Mouse (Mus musculus) retina, embryonic 14.5 days (tissue): ENCODE results near the gene Dgke.
"Not testable (repeated sequence)": the region's sequence is repeated elsewhere in the genome, so short reads cannot be mapped to it uniquely, and the experiment has no call there.

ENCODE experiments used
- DNase-seq: peaks from one replicate; pipeline ENCODE4 v3.0.0-alpha.2; 2015; ENCODE audit warnings: low spot score

Dgke gene

GRCm38 (mm10) chr11:89002068-89002467 lies 64.6 kb downstream of the Dgke start:
- DNase-seq = no peak

DNA sequence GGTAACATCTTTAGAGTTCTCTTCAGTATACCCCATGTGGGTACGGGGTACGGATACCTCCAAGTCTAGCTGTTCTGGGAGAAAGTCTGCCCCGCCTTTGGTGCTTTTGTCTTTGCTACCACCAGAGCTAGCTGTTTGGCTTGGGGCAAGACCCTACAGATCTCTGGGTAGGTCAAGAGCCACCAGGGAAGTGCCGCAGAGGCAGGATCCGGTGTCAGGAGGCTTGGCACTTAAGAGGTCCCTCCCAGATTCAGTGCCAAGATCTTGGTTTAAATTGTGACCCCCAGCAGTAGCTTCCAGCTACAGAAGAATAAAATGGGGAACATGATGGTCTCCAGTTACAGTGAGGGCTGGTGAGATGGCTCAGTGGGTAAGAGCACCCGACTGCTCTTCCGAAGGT lies 65.1 kb downstream of the Dgke start:
- DNase-seq = no peak

DNA sequence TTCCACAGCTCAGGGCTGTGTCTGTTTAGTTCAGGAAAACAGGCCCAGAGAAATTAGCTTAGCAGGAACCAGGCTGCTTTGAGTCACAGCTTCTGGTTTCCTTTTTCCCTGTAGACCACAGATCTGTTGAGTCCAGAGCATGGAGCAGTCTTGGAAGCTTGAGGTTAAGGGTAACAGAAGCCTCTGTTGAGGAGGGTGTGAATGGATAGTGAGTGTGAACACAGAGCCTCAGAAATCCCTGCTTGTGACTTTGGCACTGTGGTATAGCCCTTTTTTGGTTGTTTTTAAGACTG lies 66.2 kb downstream of the Dgke start:
- no peak for DNase-seq

GRCm38 (mm10) chr11:88999723-89000526 lies 66.7 kb downstream of the Dgke start:
- no peak for DNase-seq

DNA sequence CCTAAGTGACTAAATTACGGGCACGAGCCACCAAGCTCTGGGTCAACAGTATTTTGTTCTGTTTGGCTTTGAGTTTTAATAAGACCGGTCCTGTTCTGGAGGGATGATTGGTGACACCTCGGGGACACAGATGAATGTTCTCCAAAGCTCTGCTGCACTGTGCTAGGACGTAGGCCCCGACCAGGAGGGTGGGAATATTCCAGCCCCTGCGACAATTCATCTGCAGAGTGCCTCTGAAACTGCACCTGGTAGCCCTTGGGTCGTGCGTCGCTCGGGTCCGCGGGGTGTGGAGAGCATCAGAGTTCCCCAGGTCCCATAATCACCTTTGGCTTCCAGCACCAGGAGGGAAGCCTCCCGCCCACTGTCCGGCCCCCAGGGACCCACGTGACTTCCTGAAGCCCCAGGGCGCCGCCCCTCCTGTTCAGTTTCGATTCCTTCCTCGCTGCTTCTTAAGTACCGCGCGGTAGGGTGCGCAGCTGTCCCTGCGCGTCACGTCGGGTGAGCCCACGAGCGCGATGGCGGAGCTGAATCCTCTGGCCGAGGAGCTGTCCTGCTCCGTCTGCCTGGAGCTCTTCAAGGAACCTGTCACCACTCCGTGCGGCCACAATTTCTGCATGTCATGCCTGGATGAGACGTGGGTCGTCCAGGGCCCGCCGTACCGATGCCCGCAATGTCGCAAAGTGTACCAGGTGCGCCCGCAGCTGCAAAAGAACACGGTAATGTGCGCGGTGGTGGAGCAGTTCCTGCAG lies 67.5 kb downstream of the Dgke start, which contains the start of gene Trim25:
TSS of gene Trim25 (plus strand) at position 403 of the 749 bp plus-strand sequence.
- peak; percentile 72 for DNase-seq

DNA sequence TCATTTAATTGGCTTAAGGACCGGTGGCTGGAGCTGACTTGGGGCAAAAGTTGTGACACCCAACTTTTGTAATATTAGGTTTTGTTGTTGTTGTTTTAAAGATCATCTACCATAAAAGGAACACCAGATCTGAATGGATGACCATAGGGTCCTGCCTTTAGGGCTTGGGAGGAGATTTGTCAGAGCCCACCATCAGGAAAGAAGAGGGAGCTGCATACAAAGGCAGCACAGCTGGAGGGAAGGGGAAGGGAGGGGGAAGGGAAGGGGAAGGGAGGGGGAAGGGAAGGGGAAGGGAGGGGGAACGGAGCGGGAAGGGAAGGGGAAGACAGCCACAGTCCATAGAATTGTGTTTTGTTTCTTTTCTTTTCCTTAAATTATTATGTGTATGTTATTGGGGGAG lies 68.2 kb downstream of the Dgke start:
- no peak for DNase-seq

GRCm38 (mm10) chr11:88997343-88997742 lies 69.3 kb downstream of the Dgke start:
- DNase-seq = not testable (repeated sequence)

GRCm38 (mm10) chr11:88996427-88996826 lies 70.2 kb downstream of the Dgke start:
- DNase-seq = no peak

GRCm38 (mm10) chr11:88995616-88996015 lies 71.0 kb downstream of the Dgke start:
- no peak for DNase-seq

DNA sequence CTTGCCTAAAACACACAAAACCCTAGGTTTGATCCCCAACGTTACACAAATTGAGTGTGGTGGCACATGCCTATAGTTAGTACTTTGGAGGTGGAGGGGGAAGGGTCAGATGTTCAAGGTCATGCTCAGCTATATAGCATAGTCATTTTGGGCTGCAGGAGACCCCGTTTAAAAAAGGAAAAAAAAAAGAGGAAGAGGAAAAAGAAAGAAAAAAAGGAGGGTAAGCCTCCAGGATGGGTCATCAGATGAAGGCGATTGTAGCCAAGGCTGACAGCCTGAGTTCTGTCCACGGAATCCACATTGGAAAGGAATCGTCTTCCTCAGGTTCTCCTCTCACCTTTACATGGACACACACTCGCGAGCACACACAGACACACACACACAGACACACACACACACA lies 72.2 kb downstream of the Dgke start:
- DNase-seq = no peak

DNA sequence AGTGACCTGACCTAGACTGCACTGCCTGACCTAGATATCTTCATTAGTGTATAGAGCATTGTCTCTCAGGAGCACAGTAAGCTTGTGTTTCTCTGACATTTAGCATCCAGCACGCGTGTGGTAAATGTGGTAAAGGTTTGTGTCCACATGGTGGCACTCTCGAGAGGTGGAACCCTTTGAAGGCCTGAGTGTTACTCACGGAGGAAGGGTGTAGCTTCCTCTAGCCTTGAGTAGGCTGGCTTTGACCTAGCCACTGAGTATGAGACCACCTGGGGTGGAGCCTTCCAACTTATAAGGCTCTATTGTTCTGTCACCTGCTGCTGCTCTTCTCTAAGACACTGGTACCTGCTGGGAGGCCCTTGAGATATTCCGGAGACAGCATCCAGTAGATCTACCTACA lies 73.0 kb downstream of the Dgke start:
- DNase-seq = peak; percentile 73

GRCm38 (mm10) chr11:88993186-88993585 lies 73.5 kb downstream of the Dgke start:
- DNase-seq = no peak

DNA sequence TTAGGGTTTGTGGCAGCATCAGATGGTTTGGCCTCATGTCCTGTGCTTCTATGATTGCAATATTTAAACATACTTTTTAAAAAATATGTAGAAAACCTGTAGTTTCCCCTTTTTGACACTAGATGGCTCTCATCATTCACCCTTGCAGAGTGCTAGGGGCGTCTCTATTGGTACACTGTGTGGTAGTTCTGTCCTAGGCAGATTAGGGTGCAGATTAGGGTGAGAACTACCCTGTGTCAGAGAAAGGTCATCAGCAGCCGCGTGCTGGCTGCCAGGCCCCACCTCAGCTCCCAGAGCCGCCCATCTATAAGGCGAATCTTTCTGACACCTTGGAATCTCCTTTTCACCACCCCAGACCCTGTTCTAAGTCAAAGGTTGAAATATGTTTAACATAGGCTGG lies 77.1 kb downstream of the Dgke start:
- no peak for DNase-seq

- DNase-seq = no peak
Measured at GRCm38 (mm10) chr11:88988956-88989355, 77.7 kb downstream of the Dgke start.

DNA sequence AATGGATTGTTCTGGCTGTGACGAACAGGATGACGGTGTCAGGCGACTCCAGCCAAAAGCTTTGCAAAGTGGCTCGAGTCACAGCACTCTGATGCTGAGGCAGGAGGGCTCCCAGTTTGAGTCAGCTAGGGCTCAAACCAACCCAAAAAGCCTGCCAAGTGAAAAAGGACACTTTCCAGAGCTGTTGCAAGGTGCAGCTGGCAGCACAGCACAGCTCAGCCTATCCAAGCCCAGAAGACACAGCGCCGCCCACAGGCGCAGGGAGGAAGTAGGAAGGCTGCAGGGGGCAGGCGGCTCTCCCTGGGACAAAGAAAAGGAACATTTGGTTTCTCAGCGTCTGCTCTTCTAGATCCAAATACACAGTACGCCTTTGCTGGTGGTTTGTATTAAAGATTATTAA lies 80.0 kb downstream of the Dgke start:
- no peak for DNase-seq
